Mouse (Mus musculus) heart, adult 2 months (tissue): ENCODE data around the gene Mybph. TPM values are rescaled to one million over a fixed set of nuclear protein-coding genes. Genes with fewer than 3 reads are reported as not detected.

Experiments
- DNase-seq, 2 experiments: peaks; one replicate each; pipeline ENCODE4 v3.0.0; 2021
- H3K27ac ChIP-seq: fragments of 200-600 bp; 2 replicates; pipeline ENCODE4 v1.8.1; 2022
- H3K27me3 ChIP-seq: fragments of 200-500 bp; 2 replicates; pipeline ENCODE4 v1.6.1; 2012; ENCODE audit warnings: mild to moderate bottlenecking, low read length, inconsistent platforms, mixed read lengths; ENCODE audit not compliant: control insufficient read depth, insufficient read depth
- H3K36me3 ChIP-seq: fragments of 200-500 bp; 2 replicates; pipeline ENCODE4 v1.6.1; 2012; ENCODE audit warnings: low read length, inconsistent platforms; ENCODE audit not compliant: control insufficient read depth, insufficient read depth
- H3K4me1 ChIP-seq: fragments of 200-500 bp; 2 replicates; pipeline ENCODE4 v1.6.1; 2011; ENCODE audit warnings: low read length; ENCODE audit not compliant: control insufficient read depth, insufficient read depth
- H3K4me3 ChIP-seq: fragments of 200-600 bp; 2 replicates; pipeline ENCODE4 v1.8.1; 2022
- H3K79me2 ChIP-seq: fragments of 200-500 bp; replicated peaks from 2 replicates; pipeline ENCODE4 v1.6.1; 2012; ENCODE audit warnings: mild to moderate bottlenecking, inconsistent platforms, low read length, moderate library complexity, mixed read lengths; ENCODE audit not compliant: control insufficient read depth, insufficient read depth
- H3K9ac ChIP-seq: fragments of 200-500 bp; 2 replicates; pipeline ENCODE4 v1.6.1; 2012; ENCODE audit warnings: low read depth, mild to moderate bottlenecking, control low read depth, inconsistent platforms, low read length, mixed read lengths
- CTCF ChIP-seq: fragments of 200-600 bp; IDR thresholded peaks from 2 replicates; pipeline ENCODE4 v1.8.1; 2022; ENCODE audit warnings: antibody characterized with exemption, mild to moderate bottlenecking, moderate library complexity
- EP300 ChIP-seq: fragments of 200-500 bp; IDR thresholded peaks from 2 replicates; pipeline ENCODE4 v1.6.1; 2011; ENCODE audit warnings: low read depth, low read length, control low read depth; ENCODE audit not compliant: insufficient read depth
- POLR2A ChIP-seq: fragments of 200-500 bp; IDR thresholded peaks from 2 replicates; pipeline ENCODE4 v1.6.1; 2011; ENCODE audit warnings: mild to moderate bottlenecking, low read depth, low read length, control low read depth; ENCODE audit not compliant: insufficient read depth
- WGBS: fragments of 180-500 bp; shearing (Covaris S2); methylation state at CpG from one replicate; pipeline ENCODE4 v1.1.7; 2018; 5-methylcytosine and 5-hydroxymethylcytosine counted together
- intact Hi-C: fragments of 180-260 bp; cut with DNase I; formaldehyde crosslinking; loops from one replicate; pipeline ENCODE4 v1.15.1; 2025
- polyA plus RNA-seq: library from polyadenylated mRNA; depleted of rRNA; stranded (reverse); fragments of >200 nt; gene quantifications from 2 replicates; pipeline ENCODE4 v1.2.3, GENCODE M21; 2012
- total RNA-seq, 2 experiments: library from RNA; stranded (reverse); gene quantifications; 2 replicates each; pipeline ENCODE4 v1.2.3; 2021

Gene Mybph
- total and polyA plus RNA-seq, 3 experiments, result 0.16 TPM; not detected in 2

- 46% methylated on average over 19 of the region's 19 CpGs for WGBS
- DNase-seq, result no peak
- no peaks in the 10 kb centered on the region for H3K79me2 ChIP-seq
- peak overlapping the region; percentile 55 for H3K9ac ChIP-seq
- H3K4me1 ChIP-seq, result peaks cover 12% of the 10 kb centered on the region
- TF ChIP-seq POLR2A (no peak), CTCF (no peak), EP300 (no peak)
- no peaks in the 10 kb centered on the region for H3K36me3 ChIP-seq
- H3K4me3 ChIP-seq, result peak overlapping the region; percentile 43
- intact Hi-C loops, result loop anchor here (10.0 kb wide), 1 partner anchor 179 kb away; no protein-coding TSS in a partner anchor
- H3K27ac ChIP-seq, result peak overlapping the region; percentile 73
- H3K27me3 ChIP-seq, result no peaks in the 10 kb centered on the region; the same call in 1 of the 2 replicates
Measured at GRCm38 (mm10) chr1:134233681-134234454, 40.6 kb downstream of the Mybph start.

- no peaks in the 10 kb centered on the region for H3K36me3 ChIP-seq
- intact Hi-C loops, result loop anchor here (10.0 kb wide), 1 partner anchor 180 kb away; no protein-coding TSS in a partner anchor
- peaks cover 12% of the 10 kb centered on the region for H3K4me1 ChIP-seq
- H3K4me3 ChIP-seq, result peak overlapping the region; percentile 43
- peak; percentile 66 to 75 for DNase-seq
- H3K27ac ChIP-seq, result peak overlapping the region; percentile 73
- no peaks in the 10 kb centered on the region for H3K79me2 ChIP-seq
- no peaks in the 10 kb centered on the region; the same call in 1 of the 2 replicates for H3K27me3 ChIP-seq
- TF ChIP-seq CTCF (0 out of 2 replicates have a peak, but pooled peaks have one; percentile 4), EP300 (peak; percentile 28; the same call in 1 of the 2 replicates), POLR2A (peak; percentile 57; the same call in 1 of the 2 replicates)
- WGBS, result 2% methylated on average over 41 of the region's 41 CpGs
- peak overlapping the region; percentile 67 for H3K9ac ChIP-seq
Measured at GRCm38 (mm10) chr1:134234455-134235390, 41.5 kb downstream of the Mybph start.

- TF ChIP-seq EP300, result no peak
- no peak for TF ChIP-seq POLR2A
- TF ChIP-seq CTCF, result no peak
- intact Hi-C loops, result loop anchor here (10.0 kb wide), 1 partner anchor 181 kb away; no protein-coding TSS in a partner anchor
- peak within 1 kb of the TSS; percentile 67 for H3K9ac ChIP-seq
- 4% methylated on average over 35 of the region's 37 CpGs for WGBS
- no peak for DNase-seq
- no peaks in the 10 kb centered on the region for H3K36me3 ChIP-seq
- peak within 1 kb of the TSS; percentile 43 for H3K4me3 ChIP-seq
- no peaks in the 10 kb centered on the region for H3K79me2 ChIP-seq
- peak within 1 kb of the TSS; percentile 73 for H3K27ac ChIP-seq
- H3K27me3 ChIP-seq, result no peaks in the 10 kb centered on the region; the same call in 1 of the 2 replicates
- peaks cover 12% of the 10 kb centered on the region for H3K4me1 ChIP-seq
Measured at GRCm38 (mm10) chr1:134235391-134235921, 42.2 kb downstream of the Mybph start, which contains the start of gene Adora1. Adora1 (minus strand) TSS chr1:134235431.

- no peaks in the 10 kb centered on the region for H3K36me3 ChIP-seq
- no peak overlapping the region for H3K9ac ChIP-seq
- 68% methylated on average over 3 of the region's 3 CpGs for WGBS
- TF ChIP-seq EP300 (no peak), CTCF (no peak), POLR2A (no peak)
- no peaks in the 10 kb centered on the region; the same call in 1 of the 2 replicates for H3K27me3 ChIP-seq
- no peak overlapping the region for H3K4me3 ChIP-seq
- H3K79me2 ChIP-seq, result no peaks in the 10 kb centered on the region
- no peak for DNase-seq
- intact Hi-C loops, result loop anchor here (10.0 kb wide), 1 partner anchor 181 kb away; no protein-coding TSS in a partner anchor
- H3K4me1 ChIP-seq, result peaks cover 9% of the 10 kb centered on the region; the same call in 1 of the 2 replicates
- H3K27ac ChIP-seq, result no peak overlapping the region
Measured at GRCm38 (mm10) chr1:134236142-134236541, 42.9 kb downstream of the Mybph start.

- no peak overlapping the region for H3K9ac ChIP-seq
- H3K4me3 ChIP-seq, result no peak overlapping the region
- TF ChIP-seq CTCF (no peak), POLR2A (no peak), EP300 (no peak)
- no peaks in the 10 kb centered on the region for H3K79me2 ChIP-seq
- no peak for DNase-seq
- no peak overlapping the region for H3K27ac ChIP-seq
- H3K36me3 ChIP-seq, result no peaks in the 10 kb centered on the region
- 86% methylated on average over 3 of the region's 3 CpGs for WGBS
- H3K27me3 ChIP-seq, result no peaks in the 10 kb centered on the region; the same call in 1 of the 2 replicates
- intact Hi-C loops, result loop anchor here (10.0 kb wide), 1 partner anchor 183 kb away; no protein-coding TSS in a partner anchor
- H3K4me1 ChIP-seq, result peaks cover 7% of the 10 kb centered on the region; the same call in 1 of the 2 replicates
Measured at GRCm38 (mm10) chr1:134237438-134237837, 44.2 kb downstream of the Mybph start.
